Mouse (Mus musculus): ENCODE results near the gene Chrm1.
"Not testable (repeated sequence)": the region's sequence is repeated elsewhere in the genome, so short reads cannot be mapped to it uniquely, and the experiment has no call there.

The Chrm1 gene

DNA sequence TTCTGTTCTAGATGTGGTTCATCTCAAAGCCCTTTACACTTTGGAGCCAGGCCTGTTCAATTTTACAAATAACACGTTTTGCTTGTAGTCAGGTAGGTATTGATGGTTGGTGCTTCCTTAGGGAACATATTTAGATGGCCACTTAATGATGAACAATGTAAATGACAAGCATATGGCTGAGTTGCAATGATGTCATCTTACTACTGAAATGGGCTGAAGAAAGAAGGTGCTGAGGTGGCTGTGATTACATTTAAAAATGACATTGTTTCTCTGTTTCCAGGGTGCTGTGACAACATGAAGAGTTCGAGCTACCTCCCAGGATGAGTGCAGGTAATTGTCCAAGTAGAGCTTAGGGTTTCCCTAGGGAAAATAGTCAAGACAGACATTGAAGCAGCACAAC, 60.8 kb downstream of the Chrm1 start:
- in situ Hi-C loops (cut with MboI; ENCODE audit: low pct_unique_long_range_greater_than_20kb in 1 of 2, low sequenced_read_pairs in 2 of 2, unreplicated experiment in 1 of 2), result loop anchor here in 1 of 2 experiments (25.0 kb wide), 1 partner anchor 1462 kb away; the partner anchor contains the start of gene Rcor2

- in situ Hi-C loops (cut with MboI; ENCODE audit: low pct_unique_long_range_greater_than_20kb in 1 of 2, low sequenced_read_pairs in 2 of 2, unreplicated experiment in 1 of 2), result no loop called here
Observed at GRCm38 (mm10) chr19:8725081-8725613, 61.6 kb downstream of the Chrm1 start.

DNA sequence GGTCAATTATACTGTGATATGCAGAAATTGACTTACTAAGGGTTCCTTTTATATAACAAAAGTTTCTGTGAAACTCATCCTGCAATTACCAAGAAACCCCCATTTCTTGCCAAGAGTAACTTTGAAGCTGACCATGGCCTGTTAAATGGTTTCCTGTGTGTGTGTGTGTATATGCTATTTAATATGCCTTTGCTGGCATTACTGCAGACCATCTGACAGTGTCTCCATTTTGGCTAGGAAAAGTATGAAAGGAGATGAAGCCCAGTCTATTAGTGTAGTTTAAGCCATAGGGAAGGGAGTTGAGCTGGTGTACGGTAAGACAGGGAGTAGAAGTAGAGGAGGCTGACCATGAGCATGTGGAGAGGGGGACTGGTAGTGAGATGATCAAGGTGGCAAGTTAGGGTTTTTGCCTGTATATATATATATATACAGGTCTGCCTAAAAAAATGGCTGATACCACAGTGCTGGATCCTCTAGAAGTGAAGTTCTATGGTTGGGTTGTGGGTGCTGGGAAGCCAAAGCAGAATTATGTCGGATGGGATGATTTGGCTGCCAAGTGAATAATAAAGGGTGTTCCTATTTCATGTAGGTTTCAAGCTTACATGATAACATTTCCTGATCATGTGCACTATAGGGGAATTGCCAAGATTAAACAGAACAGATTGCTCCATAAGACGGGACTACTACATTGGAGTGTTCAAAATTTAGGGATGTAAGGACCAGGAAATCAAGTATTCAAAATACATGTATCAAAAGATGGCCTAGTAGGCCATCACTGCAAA, 63.2 kb downstream of the Chrm1 start:
- in situ Hi-C loops (cut with MboI; ENCODE audit: low pct_unique_long_range_greater_than_20kb in 1 of 2, low sequenced_read_pairs in 2 of 2, unreplicated experiment in 1 of 2), result no loop called here

DNA sequence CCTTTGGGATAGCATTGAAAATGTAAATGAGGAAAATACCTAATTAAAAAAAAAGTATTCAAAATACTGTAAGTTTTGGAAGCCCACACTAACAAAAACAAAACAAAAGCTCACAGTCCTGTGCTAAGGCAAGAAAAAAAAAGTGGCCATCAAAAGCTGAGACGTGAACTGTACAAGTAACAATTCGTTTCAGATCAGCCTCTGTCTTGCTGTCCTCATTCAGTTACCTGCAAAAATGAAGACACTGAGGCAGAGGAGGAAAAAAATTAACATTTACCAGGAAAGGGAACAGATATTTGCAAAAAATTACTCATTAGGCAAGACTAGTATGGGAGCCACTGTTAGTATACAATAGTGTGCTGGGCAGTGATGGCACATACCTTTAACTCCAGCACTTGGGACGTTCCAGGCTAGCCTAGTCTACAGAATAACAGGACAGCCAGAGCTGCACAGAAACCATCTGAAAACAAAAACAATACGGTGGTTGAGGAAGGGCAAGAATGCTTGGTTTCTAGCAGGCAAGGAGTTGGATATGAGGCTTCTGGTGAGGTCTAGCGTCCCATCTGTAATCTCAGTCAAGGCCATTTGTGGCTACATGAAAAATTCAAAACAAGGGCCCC, 64.0 kb downstream of the Chrm1 start:
- in situ Hi-C loops (cut with MboI; ENCODE audit: low pct_unique_long_range_greater_than_20kb in 1 of 2, low sequenced_read_pairs in 2 of 2, unreplicated experiment in 1 of 2), result no loop called here

DNA sequence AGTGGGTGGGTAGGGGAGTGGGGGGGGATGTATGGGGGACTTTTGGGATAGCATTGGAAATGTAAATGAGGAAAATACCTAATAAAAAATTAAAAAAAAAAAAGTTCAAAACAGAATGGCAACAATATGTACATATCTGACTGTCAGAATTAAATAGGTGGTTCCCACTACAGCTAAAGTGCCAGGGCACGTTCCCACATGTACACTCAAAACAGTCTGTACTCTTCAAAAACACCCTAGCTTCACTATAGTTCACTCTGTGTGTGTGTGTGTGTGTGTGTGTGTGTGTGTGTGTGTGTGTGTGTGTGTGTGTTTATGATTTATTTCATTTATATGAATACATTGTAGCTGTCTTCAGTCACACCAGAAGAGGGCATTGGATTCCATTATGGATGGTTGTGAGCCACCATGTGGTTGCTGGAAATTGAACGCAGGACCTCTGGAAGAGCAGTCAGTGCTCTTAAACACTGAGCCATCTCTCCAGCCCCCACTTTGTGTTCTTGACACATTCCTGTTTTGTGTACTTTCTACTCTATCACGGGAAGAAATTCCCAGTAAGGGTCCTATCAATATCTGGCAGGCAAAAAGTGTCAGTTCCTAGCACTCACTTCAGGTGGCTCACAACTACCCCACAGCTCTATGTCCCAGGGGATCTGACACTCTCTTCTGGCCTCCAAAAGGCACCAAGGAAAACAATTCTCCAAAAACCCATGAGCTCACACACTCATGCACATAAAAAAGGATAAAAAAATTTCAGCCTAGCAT, 64.9 kb downstream of the Chrm1 start:
- in situ Hi-C loops (cut with MboI; ENCODE audit: low pct_unique_long_range_greater_than_20kb in 1 of 2, low sequenced_read_pairs in 2 of 2, unreplicated experiment in 1 of 2), result not testable (repeated sequence)

Data from mouse embryonic stem cell (cell line).